Mouse (Mus musculus) midbrain, embryonic 14.5 days (tissue): Measurements from ENCODE around the gene Prr23a1. TPM values are rescaled to one million over a fixed set of nuclear protein-coding genes. Genes with fewer than 3 reads are reported as not detected.
"Not testable (repeated sequence)": the region's sequence is repeated elsewhere in the genome, so short reads cannot be mapped to it uniquely, and the experiment has no call there.

ENCODE experiments used
- ATAC-seq: fragments of 200-750 bp; cut with Nextera tagmentation; 2 replicates; pipeline ENCODE4 v1.8.0; 2017; ENCODE audit warnings: moderate number of reproducible peaks, moderate library complexity; ENCODE audit not compliant: low FRiP score, low TSS enrichment
- DNase-seq: peaks from one replicate; pipeline ENCODE4 v3.0.0-alpha.2; 2015
- H3K27ac ChIP-seq: fragments of 300-500 bp; sonication (generic); replicated peaks from 2 replicates; pipeline ENCODE4 v1.5.1; 2014; ENCODE audit warnings: mild to moderate bottlenecking, low read depth, low read length, moderate library complexity
- H3K27me3 ChIP-seq: fragments of 300-500 bp; sonication (generic); 2 replicates; pipeline ENCODE4 v1.6.1; 2014; ENCODE audit warnings: low read length, control low read depth, mixed read lengths; ENCODE audit not compliant: control insufficient read depth, insufficient read depth
- H3K36me3 ChIP-seq: fragments of 300-500 bp; sonication (generic); 2 replicates; pipeline ENCODE4 v1.6.1; 2014; ENCODE audit warnings: low read length, control low read depth; ENCODE audit not compliant: control insufficient read depth, insufficient read depth
- H3K4me1 ChIP-seq: fragments of 300-500 bp; sonication (generic); 2 replicates; pipeline ENCODE4 v1.6.1; 2014; ENCODE audit warnings: mild to moderate bottlenecking, antibody characterized with exemption, low read length, control low read depth; ENCODE audit not compliant: control insufficient read depth, insufficient read depth
- H3K4me2 ChIP-seq: fragments of 300-500 bp; sonication (generic); 2 replicates; pipeline ENCODE4 v1.6.1; 2014; ENCODE audit warnings: mild to moderate bottlenecking, low read length, moderate library complexity
- H3K4me3 ChIP-seq: fragments of 300-500 bp; sonication (generic); replicated peaks from 2 replicates; pipeline ENCODE4 v1.5.1; 2014; ENCODE audit warnings: low read depth, low read length
- H3K9ac ChIP-seq: fragments of 300-500 bp; sonication (generic); replicated peaks from 2 replicates; pipeline ENCODE4 v1.6.1; 2014; ENCODE audit warnings: mild to moderate bottlenecking, low read length, moderate library complexity
- H3K9me3 ChIP-seq: fragments of 300-500 bp; sonication (generic); 2 replicates; pipeline ENCODE4 v1.6.1; 2016; ENCODE audit warnings: low read length, control low read depth, mixed read lengths; ENCODE audit not compliant: control insufficient read depth
- WGBS: fragments of 180-500 bp; shearing (Covaris S2); extraction: QIAGEN DNeasy Blood & Tissue Kit; methylation state at CpG from one replicate; pipeline ENCODE4 v1.1.7; 2014; 5-methylcytosine and 5-hydroxymethylcytosine counted together
- polyA plus RNA-seq: library from polyadenylated mRNA; unstranded; fragments of >200 nt; fragmentation: Nextera tagmentation; extraction: Ambion mirVana; gene quantifications from 2 replicates; pipeline ENCODE4 v1.2.1, GENCODE M21; 2014

Prr23a1 gene
- 0.26 TPM in 1 of 2 replicates, not detected in the other for polyA plus RNA-seq

- ATAC-seq (no peak), DNase-seq (peak; percentile 3)
- 58% methylated on average over 22 of the region's 22 CpGs for WGBS
- Histone ChIP-seq H3K36me3 (no peaks in the 10 kb centered on the region), H3K27ac (no peak within 1 kb of the TSS), H3K27me3 (no peaks in the 10 kb centered on the region), H3K9me3 (no peaks in the 10 kb centered on the region), H3K9ac (no peak within 1 kb of the TSS), H3K4me2 (0 out of 2 replicates have a peak within 1 kb of the TSS, but pooled peaks have one; percentile 17), H3K4me3 (no peak within 1 kb of the TSS), H3K4me1 (no peaks in the 10 kb centered on the region)
Observed at GRCm38 (mm10) chr9:98842117-98842516, at the start of gene Prr23a1. Gene Prr23a1, plus strand, starts transcription at chr9:98842503.

- ATAC-seq (no peak), DNase-seq (no peak)
- Histone ChIP-seq H3K4me3 (no peak overlapping the region), H3K9ac (no peak overlapping the region), H3K9me3 (no peaks in the 10 kb centered on the region), H3K36me3 (no peaks in the 10 kb centered on the region), H3K4me2 (no peak overlapping the region), H3K27me3 (no peaks in the 10 kb centered on the region), H3K27ac (no peak overlapping the region), H3K4me1 (no peaks in the 10 kb centered on the region)
- 84% methylated on average over 1 of the region's 1 CpGs for WGBS
Observed at GRCm38 (mm10) chr9:98799021-98799420, 43.3 kb upstream of the Prr23a1 start.

- H3K27ac ChIP-seq: no peak overlapping the region
- DNase-seq (no peak), ATAC-seq (no peak)
- H3K9me3 ChIP-seq: no peaks in the 10 kb centered on the region
- no peak overlapping the region for H3K4me3 ChIP-seq
- H3K9ac ChIP-seq: no peak overlapping the region
- WGBS: 46% methylated on average over 12 of the region's 12 CpGs
- no peaks in the 10 kb centered on the region for H3K36me3 ChIP-seq
- no peaks in the 10 kb centered on the region for H3K4me1 ChIP-seq
- H3K27me3 ChIP-seq: no peaks in the 10 kb centered on the region
- no peak overlapping the region for H3K4me2 ChIP-seq
Observed at GRCm38 (mm10) chr9:98803971-98804370, 38.3 kb upstream of the Prr23a1 start.

GRCm38 (mm10) chr9:98805511-98805910 is 36.8 kb upstream of the Prr23a1 start:
- Histone ChIP-seq H3K9me3 (no peaks in the 10 kb centered on the region), H3K36me3 (no peaks in the 10 kb centered on the region), H3K9ac (no peak overlapping the region), H3K4me2 (no peak overlapping the region), H3K27me3 (no peaks in the 10 kb centered on the region), H3K4me1 (no peaks in the 10 kb centered on the region), H3K4me3 (no peak overlapping the region), H3K27ac (no peak overlapping the region)
- WGBS: 78% methylated on average over 15 of the region's 15 CpGs
- DNase-seq: no peak
- ATAC-seq: no peak

GRCm38 (mm10) chr9:98805934-98806333 is 36.4 kb upstream of the Prr23a1 start:
- no peak overlapping the region for H3K4me3 ChIP-seq
- WGBS: 88% methylated on average over 3 of the region's 3 CpGs
- ATAC-seq: no peak
- DNase-seq: no peak
- no peak overlapping the region for H3K9ac ChIP-seq
- H3K4me2 ChIP-seq: no peak overlapping the region
- no peaks in the 10 kb centered on the region for H3K27me3 ChIP-seq
- H3K27ac ChIP-seq: no peak overlapping the region
- no peaks in the 10 kb centered on the region for H3K36me3 ChIP-seq
- H3K4me1 ChIP-seq: no peaks in the 10 kb centered on the region
- no peaks in the 10 kb centered on the region for H3K9me3 ChIP-seq

- ATAC-seq (no peak), DNase-seq (no peak)
- H3K9ac ChIP-seq: no peak overlapping the region
- no peak overlapping the region for H3K4me3 ChIP-seq
- H3K36me3 ChIP-seq: no peaks in the 10 kb centered on the region
- H3K27me3 ChIP-seq: no peaks in the 10 kb centered on the region
- H3K4me2 ChIP-seq: no peak overlapping the region
- H3K9me3 ChIP-seq: no peaks in the 10 kb centered on the region
- 86% methylated on average over 8 of the region's 8 CpGs for whole genome bisulfite sequencing
- H3K27ac ChIP-seq: no peak overlapping the region
- H3K4me1 ChIP-seq: no peaks in the 10 kb centered on the region
Observed at GRCm38 (mm10) chr9:98807631-98808030, 34.7 kb upstream of the Prr23a1 start.

GRCm38 (mm10) chr9:98809526-98809925 is 32.8 kb upstream of the Prr23a1 start:
- not testable (repeated sequence) for H3K9ac ChIP-seq, H3K4me3 ChIP-seq, H3K27ac ChIP-seq, H3K36me3 ChIP-seq, H3K27me3 ChIP-seq, H3K4me1 ChIP-seq, H3K4me2 ChIP-seq, H3K9me3 ChIP-seq, ATAC-seq
- 71% methylated on average over 2 of the region's 2 CpGs for WGBS
- DNase-seq: peak; percentile 82

- no peaks in the 10 kb centered on the region for H3K27me3 ChIP-seq
- no peak overlapping the region for H3K4me3 ChIP-seq
- no peaks in the 10 kb centered on the region for H3K9me3 ChIP-seq
- no peak for ATAC-seq
- H3K27ac ChIP-seq: no peak overlapping the region
- DNase-seq: no peak
- no peak overlapping the region for H3K4me2 ChIP-seq
- no peaks in the 10 kb centered on the region for H3K4me1 ChIP-seq
- H3K9ac ChIP-seq: no peak overlapping the region
- no peaks in the 10 kb centered on the region for H3K36me3 ChIP-seq
- WGBS: 78% methylated on average over 3 of the region's 3 CpGs
Observed at GRCm38 (mm10) chr9:98816066-98816465, 26.2 kb upstream of the Prr23a1 start.

- Histone ChIP-seq H3K4me3 (no peak overlapping the region), H3K4me2 (no peak overlapping the region), H3K9ac (no peak overlapping the region), H3K4me1 (no peaks in the 10 kb centered on the region), H3K36me3 (no peaks in the 10 kb centered on the region), H3K27me3 (no peaks in the 10 kb centered on the region), H3K9me3 (no peaks in the 10 kb centered on the region), H3K27ac (no peak overlapping the region)
- DNase-seq (no peak), ATAC-seq (no peak)
- 87% methylated on average over 7 of the region's 7 CpGs for WGBS
Observed at GRCm38 (mm10) chr9:98817592-98817991, 24.7 kb upstream of the Prr23a1 start.
